Mouse (Mus musculus) G1E-ER4 (cell line): ENCODE data around the gene Pgf. TPM values are rescaled to one million over a fixed set of nuclear protein-coding genes. Genes with fewer than 3 reads are reported as not detected.

Source experiments
- GATA1 ChIP-seq: IDR thresholded peaks from one replicate; pipeline ENCODE4 v1.8.0; 2012; ENCODE audit warnings: low read length, inconsistent platforms
- polyA plus RNA-seq: library from polyadenylated mRNA; stranded (reverse); fragments of >175 nt; gene quantifications from 2 replicates; pipeline ENCODE4 v1.2.3, GENCODE M21; 2012

Gene Pgf
- polyA plus RNA-seq, 1 experiment, result not detected

GRCm38 (mm10) chr12:85174016-85174415 lies 3.6 kb downstream of the Pgf start:
- TF ChIP-seq GATA1, result no peak

- TF ChIP-seq GATA1, result no peak
Measured at GRCm38 (mm10) chr12:85170948-85171307, 6.7 kb downstream of the Pgf start.

- TF ChIP-seq GATA1, result no peak
Measured at GRCm38 (mm10) chr12:85170284-85170947, 7.2 kb downstream of the Pgf start.

- TF ChIP-seq GATA1, result no peak
Measured at GRCm38 (mm10) chr12:85169877-85170276, 7.7 kb downstream of the Pgf start.

- TF ChIP-seq GATA1, result no peak
Measured at GRCm38 (mm10) chr12:85169117-85169858, 8.3 kb downstream of the Pgf start.

GRCm38 (mm10) chr12:85166631-85167030 lies 11.0 kb downstream of the Pgf start:
- TF ChIP-seq GATA1, result no peak

- no peak for TF ChIP-seq GATA1
Measured at GRCm38 (mm10) chr12:85164996-85165395, 12.6 kb downstream of the Pgf start.

- TF ChIP-seq GATA1, result no peak
Measured at GRCm38 (mm10) chr12:85159592-85159991, 18.0 kb downstream of the Pgf start.

- TF ChIP-seq GATA1, result no peak
Measured at GRCm38 (mm10) chr12:85158801-85159200, 18.8 kb downstream of the Pgf start.

GRCm38 (mm10) chr12:85157797-85158460 lies 19.7 kb downstream of the Pgf start:
- TF ChIP-seq GATA1, result no peak

GRCm38 (mm10) chr12:85156324-85156723 lies 21.3 kb downstream of the Pgf start:
- TF ChIP-seq GATA1, result no peak

GRCm38 (mm10) chr12:85153011-85153410 lies 24.6 kb downstream of the Pgf start:
- TF ChIP-seq GATA1, result no peak

- TF ChIP-seq GATA1, result no peak
Measured at GRCm38 (mm10) chr12:85151002-85151774, 26.4 kb downstream of the Pgf start, which contains the start of gene Rps6kl1. Rps6kl1 (minus strand) TSS chr12:85151264.

- TF ChIP-seq GATA1, result no peak
Measured at GRCm38 (mm10) chr12:85150321-85151001, 27.1 kb downstream of the Pgf start.

- TF ChIP-seq GATA1, result no peak
Measured at GRCm38 (mm10) chr12:85146881-85147280, 30.7 kb downstream of the Pgf start.
